In genomic region chr9:47530544-47530921, GRCm38 (mm10) we compare ENCODE assay signal across 8 mouse cellular contexts. TPM values are rescaled to one million over a fixed set of nuclear protein-coding genes. Genes with fewer than 3 reads are reported as not detected.
DNase-seq lines count a peak whose midpoint lies in the region; ATAC-seq and TF ChIP-seq lines count a peak whose summit lies in the region.

No protein-coding gene starts in this region.

- TF ChIP-seq CTCF in cortical plate, adult 2 months (IDR thresholded peaks at IDR 0.05; ENCODE audit: extremely low read depth, insufficient read depth, low read length) = no peak

- ATAC-seq in kidney, embryonic 16.5 days (ENCODE audit: low FRiP score, low TSS enrichment) = peak; percentile 40
- peak; percentile 48 for ATAC-seq in hindbrain, embryonic 11.5 days (ENCODE audit: low FRiP score)
- ATAC-seq in midbrain, embryonic 12.5 days (ENCODE audit: low FRiP score, low read depth) = peak; percentile 50

- H3K4me1 ChIP-seq in kidney, embryonic 16.5 days (ENCODE audit: insufficient read depth, low read length) = peaks cover 19% of the 10 kb centered on the region
- peaks cover 3% of the 10 kb centered on the region for H3K4me1 ChIP-seq in cortical plate, adult 2 months (ENCODE audit: control insufficient read depth, insufficient read depth, low read length)
- peaks cover 2% of the 10 kb centered on the region; the same call in 1 of the 2 replicates for H3K4me1 ChIP-seq in hindbrain, embryonic 11.5 days (replicated peaks; ENCODE audit: control insufficient read depth, insufficient read depth, low read length)
- peaks cover 32% of the 10 kb centered on the region for H3K4me1 ChIP-seq in midbrain, embryonic 12.5 days

- peak overlapping the region; percentile 80 for H3K9ac ChIP-seq in kidney, embryonic 16.5 days (replicated peaks; ENCODE audit: low read length)
- peak overlapping the region; percentile 94 for H3K9ac ChIP-seq in hindbrain, embryonic 11.5 days (ENCODE audit: low read depth, low read length)
- H3K9ac ChIP-seq in midbrain, embryonic 12.5 days (replicated peaks) = peak overlapping the region; percentile 78

- peaks cover 15% of the 10 kb centered on the region for H3K27me3 ChIP-seq in kidney, embryonic 16.5 days (ENCODE audit: insufficient read depth, low read length)
- H3K27me3 ChIP-seq in hindbrain, embryonic 11.5 days (ENCODE audit: control insufficient read depth, insufficient read depth, low read length) = no peaks in the 10 kb centered on the region
- peaks cover 20% of the 10 kb centered on the region for H3K27me3 ChIP-seq in midbrain, embryonic 12.5 days

- no peaks in the 10 kb centered on the region for H3K9me3 ChIP-seq in kidney, embryonic 16.5 days (ENCODE audit: low read length)
- H3K9me3 ChIP-seq in hindbrain, embryonic 11.5 days (ENCODE audit: control insufficient read depth, low read length) = no peaks in the 10 kb centered on the region
- H3K9me3 ChIP-seq in midbrain, embryonic 12.5 days = no peaks in the 10 kb centered on the region

- peak overlapping the region; percentile 66 for H3K4me3 ChIP-seq in kidney, embryonic 16.5 days (ENCODE audit: low read length)
- H3K4me3 ChIP-seq in cortical plate, adult 2 months (ENCODE audit: insufficient read depth, low read length) = peak overlapping the region; percentile 98
- peak overlapping the region; percentile 86 for H3K4me3 ChIP-seq in hindbrain, embryonic 11.5 days (ENCODE audit: low read depth, low read length)
- H3K4me3 ChIP-seq in midbrain, embryonic 12.5 days = peak overlapping the region; percentile 73

- peak overlapping the region; percentile 82 for H3K27ac ChIP-seq in kidney, embryonic 16.5 days (ENCODE audit: low read length)
- H3K27ac ChIP-seq in cortical plate, adult 2 months (ENCODE audit: insufficient read depth, low read length) = peak overlapping the region; percentile 91
- H3K27ac ChIP-seq in hindbrain, embryonic 11.5 days (ENCODE audit: low read depth, low read length) = peak overlapping the region; percentile 81
- H3K27ac ChIP-seq in midbrain, embryonic 12.5 days (replicated peaks) = peak overlapping the region; percentile 86

- H3K4me2 ChIP-seq in kidney, embryonic 16.5 days (replicated peaks; ENCODE audit: low read depth, low read length) = peak overlapping the region; percentile 94
- peak overlapping the region; percentile 88 for H3K4me2 ChIP-seq in hindbrain, embryonic 11.5 days (replicated peaks; ENCODE audit: low read depth, low read length)
- H3K4me2 ChIP-seq in midbrain, embryonic 12.5 days (replicated peaks) = peak overlapping the region; percentile 95

- no peaks in the 10 kb centered on the region for H3K36me3 ChIP-seq in kidney, embryonic 16.5 days (ENCODE audit: insufficient read depth, low read length)
- H3K36me3 ChIP-seq in hindbrain, embryonic 11.5 days (ENCODE audit: control insufficient read depth, insufficient read depth, low read length) = no peaks in the 10 kb centered on the region
- no peaks in the 10 kb centered on the region for H3K36me3 ChIP-seq in midbrain, embryonic 12.5 days

- TF ChIP-seq POLR2A in cortical plate, adult 2 months (IDR thresholded peaks at IDR 0.05; ENCODE audit: extremely low read depth, insufficient read depth, low read length) = no peak

- DNase-seq in kidney, adult 8-10 months = no peak
- no peak for DNase-seq in hindbrain, embryonic 11.5 days (ENCODE audit: low spot score)
- no peak for DNase-seq in urinary bladder, postnatal 36 days (ENCODE audit: low spot score in 2 of 2)
- DNase-seq in gastrocnemius, adult 18-20 months (ENCODE audit: low spot score) = no peak
- DNase-seq in thymus, adult 18-20 months = no peak

- WGBS in kidney, embryonic 16.5 days = 0% methylated on average over 24 of the region's 30 CpGs
- 1% methylated on average over 25 of the region's 30 CpGs for WGBS in hindbrain, embryonic 11.5 days
- 1% methylated on average over 26 of the region's 30 CpGs for WGBS in midbrain, embryonic 12.5 days

RNA-seq across cellular contexts. Expression of gene Cadm1, which starts 0.6 kb away (rescaled TPM):
- polyA plus RNA-seq in kidney, embryonic 16.5 days (2015; fragmentation: Nextera tagmentation; extraction: Ambion mirVana) = 64.7 and 73.2 TPM in 2 replicates
- polyA plus RNA-seq in cortical plate, adult 2 months (2012; rRNA removed) = 104 and 106 TPM in 2 replicates
- polyA plus RNA-seq in hindbrain, embryonic 11.5 days (2014; fragmentation: Nextera tagmentation; extraction: Ambion mirVana) = 150 and 160 TPM in 2 replicates
- polyA plus RNA-seq in midbrain, embryonic 12.5 days (2016; fragmentation: Nextera tagmentation; extraction: Ambion mirVana) = 71.6 and 77.1 TPM in 2 replicates
- 1 to 10 TPM; 4.2 to 8.0 TPM for total RNA-seq in gastrocnemius, adult 18-20 months (2021)
